Mouse (Mus musculus): Measurements from ENCODE around the gene Nup160. TPM values are rescaled to one million over a fixed set of nuclear protein-coding genes. Genes with fewer than 3 reads are reported as not detected.

The Nup160 gene
- polyA plus RNA-seq, 1 experiment: 24.1 TPM

GRCm38 (mm10) chr2:90715555-90716092, 38.6 kb downstream of the Nup160 start:
- no peak for DNase-seq (ENCODE audit: low read depth)
- no peak for TF ChIP-seq POLR2A (IDR thresholded peaks at IDR 0.05; ENCODE audit: borderline replicate concordance, extremely low read depth, insufficient read depth, insufficient read length, poor library complexity, severe bottlenecking)
- TF ChIP-seq CTCF (IDR thresholded peaks at IDR 0.05; ENCODE audit: borderline replicate concordance, extremely low read depth, insufficient read depth, insufficient read length): no peak

DNA sequence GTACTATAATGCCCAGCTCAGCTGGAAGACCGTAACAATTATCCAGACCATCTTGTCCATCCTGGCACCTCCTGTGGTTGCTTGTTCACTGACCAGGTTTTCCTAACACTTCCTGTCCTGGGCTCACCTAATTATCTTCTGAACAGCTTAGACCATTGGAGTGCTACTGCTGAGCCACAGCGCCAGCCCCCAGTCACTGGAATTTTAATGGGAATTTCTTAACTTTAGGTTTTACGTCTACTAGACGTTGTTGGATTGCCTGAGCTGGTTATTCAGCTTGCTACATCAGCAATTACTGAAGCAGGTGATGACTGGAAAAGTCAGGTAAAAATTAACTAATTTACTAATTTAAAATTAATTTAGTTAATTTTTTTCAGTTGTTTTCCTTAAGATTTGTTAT, 40.4 kb downstream of the Nup160 start:
- DNase-seq (ENCODE audit: low read depth): no peak
- no peak for TF ChIP-seq POLR2A (IDR thresholded peaks at IDR 0.05; ENCODE audit: borderline replicate concordance, extremely low read depth, insufficient read depth, insufficient read length, poor library complexity, severe bottlenecking)
- no peak for TF ChIP-seq CTCF (IDR thresholded peaks at IDR 0.05; ENCODE audit: borderline replicate concordance, extremely low read depth, insufficient read depth, insufficient read length)

DNA sequence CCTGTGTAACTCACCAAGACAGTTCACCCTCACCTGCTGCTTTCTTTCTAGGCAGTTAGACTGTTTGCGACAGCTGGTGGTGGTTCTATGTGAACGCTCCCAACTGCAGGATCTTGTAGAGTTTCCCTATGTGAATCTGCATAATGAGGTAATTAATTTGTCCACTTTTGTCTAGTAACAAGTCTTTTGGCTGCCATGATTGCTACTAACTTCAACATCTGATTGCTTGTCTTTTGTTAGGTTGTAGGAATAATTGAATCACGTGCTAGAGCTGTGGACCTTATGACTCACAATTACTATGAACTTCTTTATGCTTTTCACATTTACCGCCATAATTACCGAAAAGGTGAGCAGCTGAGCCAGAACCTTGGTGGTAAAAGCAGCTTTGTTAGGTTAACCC, 40.9 kb downstream of the Nup160 start:
- TF ChIP-seq CTCF (IDR thresholded peaks at IDR 0.05; ENCODE audit: borderline replicate concordance, extremely low read depth, insufficient read depth, insufficient read length) (no peak), POLR2A (IDR thresholded peaks at IDR 0.05; ENCODE audit: borderline replicate concordance, extremely low read depth, insufficient read depth, insufficient read length, poor library complexity, severe bottlenecking) (no peak)
- DNase-seq (ENCODE audit: low read depth): peak; percentile 66

- TF ChIP-seq CTCF (IDR thresholded peaks at IDR 0.05; ENCODE audit: borderline replicate concordance, extremely low read depth, insufficient read depth, insufficient read length) (no peak), POLR2A (IDR thresholded peaks at IDR 0.05; ENCODE audit: borderline replicate concordance, extremely low read depth, insufficient read depth, insufficient read length, poor library complexity, severe bottlenecking) (no peak)
- DNase-seq (ENCODE audit: low read depth): no peak
Observed at GRCm38 (mm10) chr2:90726818-90727217, 49.8 kb downstream of the Nup160 start.

DNA sequence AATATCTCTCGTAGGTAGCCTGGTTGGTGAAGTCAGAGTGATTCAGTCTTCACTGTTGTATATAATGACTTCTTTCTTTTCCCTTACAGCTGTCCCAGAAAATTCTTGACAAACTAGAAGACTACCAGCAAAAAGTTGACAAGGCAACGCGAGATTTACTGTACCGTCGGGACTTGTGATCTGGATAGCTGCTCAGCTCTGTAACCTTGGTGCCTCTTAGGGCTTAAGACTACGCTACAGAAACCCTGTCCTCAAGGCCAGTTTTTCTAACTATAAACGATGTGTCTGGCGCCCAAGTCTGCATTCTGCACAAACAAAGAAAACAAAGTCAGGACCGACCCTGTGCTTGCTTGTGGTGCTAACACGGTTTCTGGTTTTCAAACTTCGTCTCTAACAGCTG, 58.3 kb downstream of the Nup160 start:
- no peak for DNase-seq (ENCODE audit: low read depth)
- TF ChIP-seq CTCF (IDR thresholded peaks at IDR 0.05; ENCODE audit: borderline replicate concordance, extremely low read depth, insufficient read depth, insufficient read length) (no peak), POLR2A (IDR thresholded peaks at IDR 0.05; ENCODE audit: borderline replicate concordance, extremely low read depth, insufficient read depth, insufficient read length, poor library complexity, severe bottlenecking) (no peak)

GRCm38 (mm10) chr2:90738801-90739200, 61.8 kb downstream of the Nup160 start:
- no peak for DNase-seq (ENCODE audit: low read depth)
- TF ChIP-seq POLR2A (IDR thresholded peaks at IDR 0.05; ENCODE audit: borderline replicate concordance, extremely low read depth, insufficient read depth, insufficient read length, poor library complexity, severe bottlenecking) (no peak), CTCF (IDR thresholded peaks at IDR 0.05; ENCODE audit: borderline replicate concordance, extremely low read depth, insufficient read depth, insufficient read length) (no peak)

DNA sequence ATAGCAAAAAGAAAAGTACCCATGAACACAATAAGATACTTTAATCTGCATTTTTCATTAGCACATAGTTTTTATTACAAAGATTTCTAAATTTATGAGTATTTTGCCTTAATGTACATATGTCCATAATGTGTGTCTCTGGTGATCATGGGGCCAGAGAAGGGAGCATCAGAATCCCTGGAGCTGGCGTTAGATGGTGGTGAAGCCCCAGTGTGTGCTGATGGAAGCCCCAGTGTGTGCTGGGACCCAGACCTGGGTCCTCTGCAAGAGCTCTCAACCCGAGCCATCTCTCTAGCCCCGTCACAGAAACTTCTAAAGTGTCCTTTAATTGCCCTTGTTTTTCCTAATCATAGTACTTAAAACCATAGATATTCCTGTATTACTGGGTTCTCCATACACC, 62.3 kb downstream of the Nup160 start:
- no peak for DNase-seq (ENCODE audit: low read depth)
- no peak for TF ChIP-seq POLR2A (IDR thresholded peaks at IDR 0.05; ENCODE audit: borderline replicate concordance, extremely low read depth, insufficient read depth, insufficient read length, poor library complexity, severe bottlenecking)
- TF ChIP-seq CTCF (IDR thresholded peaks at IDR 0.05; ENCODE audit: borderline replicate concordance, extremely low read depth, insufficient read depth, insufficient read length): no peak

GRCm38 (mm10) chr2:90739921-90740320, 62.9 kb downstream of the Nup160 start:
- no peak for DNase-seq (ENCODE audit: low read depth)
- TF ChIP-seq POLR2A (IDR thresholded peaks at IDR 0.05; ENCODE audit: borderline replicate concordance, extremely low read depth, insufficient read depth, insufficient read length, poor library complexity, severe bottlenecking): no peak
- no peak for TF ChIP-seq CTCF (IDR thresholded peaks at IDR 0.05; ENCODE audit: borderline replicate concordance, extremely low read depth, insufficient read depth, insufficient read length)

- TF ChIP-seq CTCF (IDR thresholded peaks at IDR 0.05; ENCODE audit: borderline replicate concordance, extremely low read depth, insufficient read depth, insufficient read length) (no peak), POLR2A (IDR thresholded peaks at IDR 0.05; ENCODE audit: borderline replicate concordance, extremely low read depth, insufficient read depth, insufficient read length, poor library complexity, severe bottlenecking) (no peak)
- peak; percentile 2 for DNase-seq (ENCODE audit: low read depth)
Observed at GRCm38 (mm10) chr2:90744285-90745052, 67.5 kb downstream of the Nup160 start.

DNA sequence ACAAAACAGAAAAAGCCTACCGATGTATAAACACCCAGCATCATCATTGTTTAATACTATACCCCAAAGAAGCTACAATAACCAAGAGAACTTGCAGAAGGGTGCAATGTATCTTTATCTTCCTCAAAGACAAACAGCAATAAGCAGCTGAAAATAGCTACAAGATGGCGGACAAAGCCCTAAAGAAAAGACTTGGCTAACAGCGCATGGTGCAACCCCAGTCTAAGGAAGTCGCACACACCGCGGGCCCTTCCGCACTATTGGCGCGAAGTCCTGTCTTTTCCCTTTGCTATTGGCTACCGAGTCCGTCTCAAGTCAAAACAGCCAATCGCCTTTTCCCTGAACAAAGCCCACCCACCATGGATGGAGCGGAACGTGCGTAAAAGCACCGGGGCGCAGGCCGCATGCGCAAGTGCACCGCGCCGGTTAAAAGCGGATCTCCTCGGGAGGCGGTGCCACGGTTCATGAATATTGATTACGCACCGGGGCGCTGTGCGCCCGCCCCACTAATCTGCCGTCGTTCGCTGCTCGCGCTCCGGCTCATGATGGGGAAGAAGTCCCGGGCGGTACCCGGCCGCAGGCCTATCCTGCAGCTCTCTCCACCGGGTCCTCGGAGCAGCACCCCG, 68.2 kb downstream of the Nup160 start, which contains the start of gene Fnbp4:
Gene Fnbp4, plus strand, starts transcription at position 318 of the 626 bp plus-strand sequence.
- TF ChIP-seq CTCF (IDR thresholded peaks at IDR 0.05; ENCODE audit: borderline replicate concordance, extremely low read depth, insufficient read depth, insufficient read length): no peak
- peak; percentile 65; the same call in 1 of the 2 replicates for TF ChIP-seq POLR2A (IDR thresholded peaks at IDR 0.05; ENCODE audit: borderline replicate concordance, extremely low read depth, insufficient read depth, insufficient read length, poor library complexity, severe bottlenecking)
- DNase-seq (ENCODE audit: low read depth): peak; percentile 100

DNA sequence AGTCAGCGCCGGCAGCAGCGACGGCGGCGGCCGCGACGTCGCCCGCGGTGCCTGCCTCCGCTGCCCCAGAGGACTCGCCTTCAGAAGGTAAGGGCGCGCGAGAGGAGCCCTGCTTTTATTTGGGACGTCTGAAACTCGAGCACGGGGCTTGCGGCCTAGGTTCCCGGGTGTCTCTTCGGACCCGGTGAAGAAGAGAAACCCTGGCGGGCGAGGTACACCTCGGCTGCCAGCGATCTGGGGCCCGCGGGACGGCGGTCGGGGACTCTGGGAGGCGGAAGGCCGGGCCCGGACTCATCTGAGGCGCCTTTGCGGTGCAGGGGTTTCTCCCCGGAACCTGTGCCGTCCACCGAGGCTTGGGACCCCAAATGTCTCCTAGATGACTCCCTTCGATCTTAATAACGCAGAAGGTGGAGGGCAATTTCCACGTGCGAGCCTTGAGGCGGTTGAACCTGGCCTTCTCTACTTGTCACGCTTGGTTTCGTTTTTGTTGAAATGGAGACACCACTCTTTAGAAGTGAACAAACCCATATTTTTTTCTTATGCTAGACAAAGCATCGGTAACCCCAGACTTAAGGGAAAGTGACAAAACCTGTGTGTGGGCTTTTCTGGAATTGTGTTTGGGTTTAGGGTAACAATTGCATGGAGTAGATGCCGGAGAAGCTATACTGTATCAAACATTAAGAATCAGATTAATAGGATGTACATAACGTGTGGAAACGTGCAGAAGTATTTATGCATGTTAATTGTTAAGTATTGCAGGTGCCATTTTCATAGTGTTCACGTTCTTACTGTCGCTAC, 68.9 kb downstream of the Nup160 start:
- no peak for TF ChIP-seq POLR2A (IDR thresholded peaks at IDR 0.05; ENCODE audit: borderline replicate concordance, extremely low read depth, insufficient read depth, insufficient read length, poor library complexity, severe bottlenecking)
- no peak for TF ChIP-seq CTCF (IDR thresholded peaks at IDR 0.05; ENCODE audit: borderline replicate concordance, extremely low read depth, insufficient read depth, insufficient read length)
- no peak for DNase-seq (ENCODE audit: low read depth)

Measured in brain, embryonic 14.5 days (tissue).